Mouse (Mus musculus): ENCODE data around the gene Gnb4.

DNA sequence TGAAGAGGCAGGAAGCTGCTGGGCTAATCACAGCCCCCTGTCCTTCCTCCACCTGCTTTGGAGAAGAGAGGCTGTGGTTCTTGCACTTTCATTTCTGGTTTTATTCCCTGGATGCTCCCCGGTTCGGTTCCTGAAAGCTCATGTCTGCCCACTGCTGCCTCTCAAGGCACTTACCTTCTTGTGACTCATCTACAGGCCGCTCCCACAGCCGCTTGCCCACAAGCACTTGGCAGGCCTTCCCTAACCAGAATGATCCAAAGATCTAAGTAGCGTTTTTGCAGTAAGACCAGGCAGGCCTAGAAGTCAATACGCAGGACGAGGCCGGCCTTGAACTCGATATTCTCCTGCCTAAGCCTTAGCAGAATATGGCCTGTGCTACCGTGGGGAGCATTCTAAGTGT is 15.3 kb downstream of the Gnb4 start:
- TF ChIP-seq CTCF (IDR thresholded peaks at IDR 0.05; ENCODE audit: low read depth, low read length) = no peak
- TF ChIP-seq POLR2A (IDR thresholded peaks at IDR 0.05; ENCODE audit: extremely low read depth, insufficient read depth, low read length) = no peak

All from liver, adult 2 months (tissue).